Mouse (Mus musculus) embryonic facial prominence, embryonic 14.5 days (tissue): ENCODE measurements around the gene Eif3l. TPM values are rescaled to one million over a fixed set of nuclear protein-coding genes. Genes with fewer than 3 reads are reported as not detected.
A peak's percentile ranks its signal among the peaks of the same experiment; 100 is the strongest.

ENCODE experiments used
- ATAC-seq: fragments of 200-750 bp; cut with Nextera tagmentation; 2 replicates; pipeline ENCODE4 v1.8.0; 2017; ENCODE audit warnings: low read depth, moderate number of reproducible peaks, moderate TSS enrichment
- DNase-seq: peaks from one replicate; pipeline ENCODE4 v3.0.0-alpha.2; 2015; ENCODE audit warnings: low spot score
- H3K27ac ChIP-seq: fragments of 300-500 bp; sonication (generic); replicated peaks from 2 replicates; pipeline ENCODE4 v1.5.1; 2014; ENCODE audit warnings: low read depth, mild to moderate bottlenecking, low read length, moderate library complexity
- H3K27me3 ChIP-seq: fragments of 300-500 bp; sonication (generic); replicated peaks from 2 replicates; pipeline ENCODE4 v1.6.1; 2014; ENCODE audit warnings: low read length; ENCODE audit not compliant: control insufficient read depth, insufficient read depth
- H3K36me3 ChIP-seq: fragments of 300-500 bp; sonication (generic); 2 replicates; pipeline ENCODE4 v1.6.1; 2014; ENCODE audit warnings: low read length, mixed read lengths; ENCODE audit not compliant: control insufficient read depth, insufficient read depth
- H3K4me1 ChIP-seq: fragments of 300-500 bp; sonication (generic); 2 replicates; pipeline ENCODE4 v1.6.1; 2014; ENCODE audit warnings: antibody characterized with exemption, low read length; ENCODE audit not compliant: control insufficient read depth, insufficient read depth
- H3K4me2 ChIP-seq: fragments of 300-500 bp; sonication (generic); 2 replicates; pipeline ENCODE4 v1.6.1; 2014; ENCODE audit warnings: low read depth, mild to moderate bottlenecking, low read length, moderate library complexity, mixed read lengths
- H3K4me3 ChIP-seq: fragments of 300-500 bp; sonication (generic); 2 replicates; pipeline ENCODE4 v1.5.1; 2014; ENCODE audit warnings: low read depth, mild to moderate bottlenecking, low read length
- H3K9ac ChIP-seq: fragments of 300-500 bp; sonication (generic); 2 replicates; pipeline ENCODE4 v1.6.1; 2014; ENCODE audit warnings: low read depth, mild to moderate bottlenecking, low read length, moderate library complexity, mixed read lengths
- H3K9me3 ChIP-seq: fragments of 300-500 bp; sonication (generic); 2 replicates; pipeline ENCODE4 v1.6.1; 2016; ENCODE audit warnings: low read length; ENCODE audit not compliant: control insufficient read depth
- WGBS: fragments of 180-500 bp; shearing (Covaris S2); extraction: QIAGEN DNeasy Blood & Tissue Kit; methylation state at CpG from one replicate; pipeline ENCODE4 v1.1.7; 2014; 5-methylcytosine and 5-hydroxymethylcytosine counted together
- polyA plus RNA-seq: library from polyadenylated mRNA; unstranded; fragments of >200 nt; fragmentation: Nextera tagmentation; extraction: Ambion mirVana; gene quantifications from 2 replicates; pipeline ENCODE4 v1.2.1, GENCODE M21; 2014

Gene Eif3l
- polyA plus RNA-seq, 1 experiment from 2014 or later = 197 TPM

- ATAC-seq (no peak), DNase-seq (no peak)
- H3K9ac ChIP-seq = no peak overlapping the region
- H3K36me3 ChIP-seq = peaks cover 80% of the 10 kb centered on the region
- WGBS = 97% methylated on average over 6 of the region's 6 CpGs
- no peaks in the 10 kb centered on the region for H3K9me3 ChIP-seq
- H3K4me1 ChIP-seq = peaks cover 5% of the 10 kb centered on the region; the same call in 1 of the 2 replicates
- no peak overlapping the region for H3K27ac ChIP-seq
- no peak overlapping the region for H3K4me2 ChIP-seq
- no peak overlapping the region for H3K4me3 ChIP-seq
- no peaks in the 10 kb centered on the region for H3K27me3 ChIP-seq
Observed at GRCm38 (mm10) chr15:79057850-79058249, 17.1 kb upstream of the Eif3l start.

GRCm38 (mm10) chr15:79060887-79061565, 14.0 kb upstream of the Eif3l start:
- Histone ChIP-seq H3K4me3 (0 out of 2 replicates have a peak overlapping the region, but pooled peaks have one; percentile 99), H3K36me3 (peaks cover 49% of the 10 kb centered on the region), H3K4me2 (peak overlapping the region; percentile 85), H3K9me3 (no peaks in the 10 kb centered on the region), H3K9ac (no peak overlapping the region), H3K4me1 (peaks cover 7% of the 10 kb centered on the region; the same call in 1 of the 2 replicates), H3K27ac (no peak overlapping the region), H3K27me3 (no peaks in the 10 kb centered on the region)
- WGBS = 67% methylated on average over 14 of the region's 14 CpGs
- no peak for DNase-seq
- ATAC-seq = no peak

GRCm38 (mm10) chr15:79062376-79063159, 12.4 kb upstream of the Eif3l start, which contains the start of gene Ankrd54:
Gene Ankrd54, minus strand, starts transcription at chr15:79062893.
- no peaks in the 10 kb centered on the region for H3K27me3 ChIP-seq
- 1% methylated on average over 41 of the region's 80 CpGs for WGBS
- peak; percentile 100 for ATAC-seq
- peaks cover 7% of the 10 kb centered on the region; the same call in 1 of the 2 replicates for H3K4me1 ChIP-seq
- H3K4me2 ChIP-seq = peak within 1 kb of the TSS; percentile 85
- DNase-seq = peak; percentile 100
- H3K9me3 ChIP-seq = no peaks in the 10 kb centered on the region
- H3K27ac ChIP-seq = peak within 1 kb of the TSS; percentile 61
- peak within 1 kb of the TSS; percentile 99 for H3K4me3 ChIP-seq
- peak within 1 kb of the TSS; percentile 87 for H3K9ac ChIP-seq
- H3K36me3 ChIP-seq = peaks cover 33% of the 10 kb centered on the region

GRCm38 (mm10) chr15:79063160-79063740, 11.7 kb upstream of the Eif3l start:
- H3K4me3 ChIP-seq = peak overlapping the region; percentile 28
- DNase-seq (no peak), ATAC-seq (no peak)
- 0 out of 2 replicates have a peak overlapping the region, but pooled peaks have one; percentile 28 for H3K27ac ChIP-seq
- H3K27me3 ChIP-seq = no peaks in the 10 kb centered on the region
- H3K4me1 ChIP-seq = peaks cover 7% of the 10 kb centered on the region; the same call in 1 of the 2 replicates
- H3K9me3 ChIP-seq = no peaks in the 10 kb centered on the region
- WGBS = 7% methylated on average over 14 of the region's 14 CpGs
- peak overlapping the region; percentile 31 for H3K9ac ChIP-seq
- peaks cover 27% of the 10 kb centered on the region for H3K36me3 ChIP-seq
- H3K4me2 ChIP-seq = peak overlapping the region; percentile 57

GRCm38 (mm10) chr15:79065086-79065770, 9.8 kb upstream of the Eif3l start:
- Histone ChIP-seq H3K27me3 (no peaks in the 10 kb centered on the region), H3K4me2 (no peak overlapping the region), H3K27ac (no peak overlapping the region), H3K4me1 (peaks cover 7% of the 10 kb centered on the region; the same call in 1 of the 2 replicates), H3K36me3 (peaks cover 9% of the 10 kb centered on the region), H3K9me3 (no peaks in the 10 kb centered on the region), H3K4me3 (no peak overlapping the region), H3K9ac (no peak overlapping the region)
- ATAC-seq = no peak
- no peak for DNase-seq
- WGBS = 54% methylated on average over 8 of the region's 8 CpGs

GRCm38 (mm10) chr15:79066276-79066675, 8.7 kb upstream of the Eif3l start:
- H3K4me1 ChIP-seq = peaks cover 6% of the 10 kb centered on the region; the same call in 1 of the 2 replicates
- H3K9me3 ChIP-seq = no peaks in the 10 kb centered on the region
- H3K27ac ChIP-seq = no peak overlapping the region
- DNase-seq (peak; percentile 57), ATAC-seq (no peak)
- H3K36me3 ChIP-seq = no peaks in the 10 kb centered on the region
- no peak overlapping the region for H3K9ac ChIP-seq
- H3K4me3 ChIP-seq = no peak overlapping the region
- H3K4me2 ChIP-seq = no peak overlapping the region
- H3K27me3 ChIP-seq = no peaks in the 10 kb centered on the region
- 31% methylated on average over 2 of the region's 2 CpGs for WGBS

GRCm38 (mm10) chr15:79067631-79068030, 7.3 kb upstream of the Eif3l start:
- Histone ChIP-seq H3K27ac (no peak overlapping the region), H3K9ac (no peak overlapping the region), H3K4me1 (0 out of 2 replicates have a peak, but pooled peaks cover 3% of the 10 kb centered on the region), H3K4me2 (no peak overlapping the region), H3K27me3 (no peaks in the 10 kb centered on the region), H3K4me3 (no peak overlapping the region), H3K36me3 (no peaks in the 10 kb centered on the region), H3K9me3 (no peaks in the 10 kb centered on the region)
- ATAC-seq (no peak), DNase-seq (no peak)
- WGBS = 68% methylated on average over 3 of the region's 3 CpGs

- 73% methylated on average over 3 of the region's 3 CpGs for WGBS
- H3K36me3 ChIP-seq = no peaks in the 10 kb centered on the region
- no peak overlapping the region for H3K4me3 ChIP-seq
- H3K9ac ChIP-seq = no peak overlapping the region
- no peak for DNase-seq
- no peak overlapping the region for H3K4me2 ChIP-seq
- 0 out of 2 replicates have a peak, but pooled peaks cover 1% of the 10 kb centered on the region for H3K4me1 ChIP-seq
- H3K9me3 ChIP-seq = no peaks in the 10 kb centered on the region
- no peak overlapping the region for H3K27ac ChIP-seq
- no peaks in the 10 kb centered on the region for H3K27me3 ChIP-seq
- no peak for ATAC-seq
Observed at GRCm38 (mm10) chr15:79068416-79068815, 6.6 kb upstream of the Eif3l start.
